Mouse (Mus musculus) liver, adult 10 weeks (tissue): ENCODE measurements around the gene Tmem190. TPM values are rescaled to one million over a fixed set of nuclear protein-coding genes. Genes with fewer than 3 reads are reported as not detected.

Experiments
- polyA plus RNA-seq: library from polyadenylated mRNA; stranded (reverse); fragments of 350-450 nt; fragmentation: Illumina TruSeq; extraction: RNeasy Lipid Tissue Mini Kit (QIAGEN cat#74804); gene quantifications from one replicate; pipeline ENCODE4 v1.2.3, GENCODE M21; 2014; ENCODE audit warnings: low read depth, low replicate concordance

Gene Tmem190
- polyA plus RNA-seq: not detected

GRCm38 (mm10) chr7:4782759-4783158 lies at the start of gene Tmem190, which contains the start of gene Il11:
Gene Tmem190 (plus strand): TSS chr7:4782937.
Gene Il11 (minus strand): TSS chr7:4782859.

GRCm38 (mm10) chr7:4739544-4740275 lies 43.0 kb upstream of the Tmem190 start, which contains the start of gene Kmt5c:
Gene Kmt5c (plus strand): TSS chr7:4740115.

GRCm38 (mm10) chr7:4752821-4753570 lies 29.7 kb upstream of the Tmem190 start, which contains the start of gene Cox6b2:
Gene Cox6b2 (minus strand): TSS chr7:4753094.

GRCm38 (mm10) chr7:4771202-4771601 lies 11.5 kb upstream of the Tmem190 start, which contains the start of gene Fam71e2:
Gene Fam71e2 (minus strand): TSS chr7:4771302.

GRCm38 (mm10) chr7:4789436-4789935 lies 6.7 kb downstream of the Tmem190 start, which contains the start of gene Tmem238:
Gene Tmem238 (minus strand): TSS chr7:4789656.

GRCm38 (mm10) chr7:4792278-4793212 lies 9.8 kb downstream of the Tmem190 start, which contains the start of gene Rpl28:
Gene Rpl28 (plus strand): TSS chr7:4792874.

GRCm38 (mm10) chr7:4812303-4813104 lies 29.8 kb downstream of the Tmem190 start, which contains the start of gene Ube2s:
Gene Ube2s (minus strand): TSS chr7:4812590.

Other genes starting within 250 kb of the Tmem190 start
- gene Syt5, start 235.4 kb upstream of the Tmem190 start, polyA plus RNA-seq: not detected
- not detected for gene Ptprh, start 178.9 kb upstream of the Tmem190 start, polyA plus RNA-seq
- gene Tmem86b, start 151.5 kb upstream of the Tmem190 start, polyA plus RNA-seq: 34.6 TPM
- 10.9 TPM for gene Ppp6r1, start 123.9 kb upstream of the Tmem190 start, polyA plus RNA-seq
- 0.87 TPM for gene Hspbp1, start 97.9 kb upstream of the Tmem190 start, polyA plus RNA-seq
- not detected for gene Brsk1, start 92.3 kb upstream of the Tmem190 start, polyA plus RNA-seq
- gene Tmem150b, start 57.7 kb upstream of the Tmem190 start, polyA plus RNA-seq: not detected
- gene Kmt5c, start 42.8 kb upstream of the Tmem190 start, polyA plus RNA-seq: 1.4 TPM
- gene Cox6b2, start 29.8 kb upstream of the Tmem190 start, polyA plus RNA-seq: not detected
- gene Fam71e2, start 11.6 kb upstream of the Tmem190 start, polyA plus RNA-seq: not detected
- gene Il11, start 78 bp upstream of the Tmem190 start, polyA plus RNA-seq: not detected
- 1.1 TPM for gene Tmem238, start 6.7 kb downstream of the Tmem190 start, polyA plus RNA-seq
- gene Rpl28, start 9.9 kb downstream of the Tmem190 start, polyA plus RNA-seq: 18.8 TPM
- 4.7 TPM for gene Ube2s, start 29.7 kb downstream of the Tmem190 start, polyA plus RNA-seq
- not detected for gene Shisa7, start 61.8 kb downstream of the Tmem190 start, polyA plus RNA-seq
- gene Isoc2b, start 87.3 kb downstream of the Tmem190 start, polyA plus RNA-seq: 5.4 TPM
- 4.8 TPM for gene Isoc2a, start 94.2 kb downstream of the Tmem190 start, polyA plus RNA-seq
- not detected for gene Gm36210, start 123.6 kb downstream of the Tmem190 start, polyA plus RNA-seq
- not detected for gene Zfp628, start 132.3 kb downstream of the Tmem190 start, polyA plus RNA-seq
- gene Nat14, start 139.1 kb downstream of the Tmem190 start, polyA plus RNA-seq: not detected
- not detected for gene Ssc5d, start 142.8 kb downstream of the Tmem190 start, polyA plus RNA-seq
- gene Sbk2, start 181.5 kb downstream of the Tmem190 start, polyA plus RNA-seq: not detected
- not detected for gene Sbk3, start 188.2 kb downstream of the Tmem190 start, polyA plus RNA-seq
- 6.3 TPM for gene Zfp579, start 213.2 kb downstream of the Tmem190 start, polyA plus RNA-seq
- gene Zfp524, start 231.5 kb downstream of the Tmem190 start, polyA plus RNA-seq: 0.58 TPM
- 7.7 TPM for gene Fiz1, start 231.8 kb downstream of the Tmem190 start, polyA plus RNA-seq
- not detected for gene Gm44973, start 232.6 kb downstream of the Tmem190 start, polyA plus RNA-seq
- 2.7 TPM for gene Zfp865, start 237.4 kb downstream of the Tmem190 start, polyA plus RNA-seq
- gene Ccdc106, start 237.6 kb downstream of the Tmem190 start, polyA plus RNA-seq: not detected